Mouse (Mus musculus): ENCODE data around the gene Rnd2.

GRCm38 (mm10) chr11:101418991-101419390 is 45.8 kb upstream of the Rnd2 start:
- TF ChIP-seq CTCF (IDR thresholded peaks at IDR 0.05; ENCODE audit: low read depth) (no peak), EP300 (IDR thresholded peaks at IDR 0.05; ENCODE audit: low read depth) (no peak)
